Mouse (Mus musculus): ENCODE measurements around the gene Pcgf6. TPM values are rescaled to one million over a fixed set of nuclear protein-coding genes. Genes with fewer than 3 reads are reported as not detected.

Gene Pcgf6
- polyA plus RNA-seq, 1 experiment from 2014 or later = 31.0 TPM

DNA sequence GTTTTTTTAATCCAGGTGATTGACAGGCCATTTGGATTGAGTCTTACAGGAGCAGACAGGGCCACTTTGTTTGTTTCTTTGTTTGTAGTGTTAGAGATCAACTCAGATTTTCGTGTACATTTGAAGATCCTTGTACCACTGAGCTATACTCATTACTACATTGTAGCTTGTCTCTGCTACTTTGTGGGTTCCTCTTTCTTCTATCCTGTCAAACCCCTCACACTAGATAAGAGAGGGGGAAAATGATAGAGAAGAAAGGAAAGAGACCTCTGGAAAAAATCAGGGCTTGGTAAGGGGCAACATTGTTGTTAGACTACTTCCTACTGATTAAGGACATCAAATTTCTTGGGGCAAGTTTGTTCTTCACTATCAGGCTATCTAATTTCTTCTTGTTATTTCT, 7.0 kb upstream of the Pcgf6 start:
- Histone ChIP-seq H3K27ac (ENCODE audit: low read depth, low read length) (no peak overlapping the region), H3K4me3 (ENCODE audit: low read depth, low read length) (no peak overlapping the region), H3K9me3 (ENCODE audit: control insufficient read depth, low read length) (no peaks in the 10 kb centered on the region), H3K4me2 (ENCODE audit: low read depth) (no peak overlapping the region), H3K9ac (ENCODE audit: low read length) (no peak overlapping the region), H3K36me3 (ENCODE audit: control insufficient read depth, insufficient read depth, low read length) (no peaks in the 10 kb centered on the region), H3K4me1 (ENCODE audit: control insufficient read depth, insufficient read depth, low read length) (no peaks in the 10 kb centered on the region), H3K27me3 (ENCODE audit: control insufficient read depth, insufficient read depth, low read length) (no peaks in the 10 kb centered on the region)
- DNase-seq (ENCODE audit: low spot score) (no peak), ATAC-seq (ENCODE audit: insufficient read depth, low FRiP score, low TSS enrichment) (no peak)
- WGBS = 68% methylated on average over 1 of the region's 1 CpGs

DNA sequence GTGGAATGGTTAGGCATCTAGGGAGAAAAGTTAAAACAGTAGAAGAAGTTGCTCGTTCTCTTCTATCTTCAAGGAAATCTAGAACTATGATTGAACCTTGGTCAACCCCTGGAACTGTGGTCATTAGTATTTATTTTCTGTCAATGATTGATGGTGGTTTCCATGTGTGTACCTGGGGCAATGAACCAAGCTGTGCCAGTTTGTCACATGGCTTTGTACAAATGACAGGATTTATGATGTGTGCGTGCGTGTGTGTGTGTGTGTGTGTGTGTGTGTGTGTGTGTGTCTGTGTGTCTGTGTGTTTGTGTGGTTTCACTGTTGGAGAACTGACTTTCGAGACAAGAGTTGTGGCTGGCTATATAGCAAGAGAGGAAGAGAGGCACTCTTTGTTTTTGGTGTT, 2.8 kb upstream of the Pcgf6 start:
- Histone ChIP-seq H3K9ac (ENCODE audit: low read length) (no peak overlapping the region), H3K9me3 (ENCODE audit: control insufficient read depth, low read length) (no peaks in the 10 kb centered on the region), H3K4me1 (ENCODE audit: control insufficient read depth, insufficient read depth, low read length) (peaks cover 10% of the 10 kb centered on the region), H3K27ac (ENCODE audit: low read depth, low read length) (no peak overlapping the region), H3K4me3 (ENCODE audit: low read depth, low read length) (no peak overlapping the region), H3K36me3 (ENCODE audit: control insufficient read depth, insufficient read depth, low read length) (no peaks in the 10 kb centered on the region), H3K4me2 (ENCODE audit: low read depth) (no peak overlapping the region), H3K27me3 (ENCODE audit: control insufficient read depth, insufficient read depth, low read length) (no peaks in the 10 kb centered on the region)
- 77% methylated on average over 4 of the region's 4 CpGs for WGBS
- no peak for DNase-seq (ENCODE audit: low spot score)
- no peak for ATAC-seq (ENCODE audit: insufficient read depth, low FRiP score, low TSS enrichment)

DNA sequence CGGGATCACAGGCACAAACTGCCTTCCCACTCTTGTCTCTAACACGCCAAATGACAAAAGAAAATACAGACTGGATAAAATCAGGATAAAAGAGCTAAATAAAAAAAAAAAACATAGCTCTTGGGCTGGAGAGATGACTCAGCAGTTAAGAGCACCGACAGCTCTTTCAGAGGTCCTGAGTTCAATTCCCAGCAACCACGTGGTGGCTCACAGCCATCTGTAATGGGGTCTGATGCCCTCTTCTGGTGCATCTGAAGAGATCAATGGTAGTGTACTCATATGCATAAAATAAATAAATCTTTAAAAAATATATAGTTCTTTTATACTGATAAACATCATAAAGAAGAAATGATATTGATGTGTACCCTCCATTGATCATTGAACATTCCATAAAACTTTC, 2.2 kb upstream of the Pcgf6 start:
- Histone ChIP-seq H3K9ac (ENCODE audit: low read length) (no peak overlapping the region), H3K9me3 (ENCODE audit: control insufficient read depth, low read length) (no peaks in the 10 kb centered on the region), H3K4me2 (ENCODE audit: low read depth) (no peak overlapping the region), H3K27ac (ENCODE audit: low read depth, low read length) (no peak overlapping the region), H3K27me3 (ENCODE audit: control insufficient read depth, insufficient read depth, low read length) (no peaks in the 10 kb centered on the region), H3K4me3 (ENCODE audit: low read depth, low read length) (no peak overlapping the region), H3K36me3 (ENCODE audit: control insufficient read depth, insufficient read depth, low read length) (no peaks in the 10 kb centered on the region), H3K4me1 (ENCODE audit: control insufficient read depth, insufficient read depth, low read length) (peaks cover 10% of the 10 kb centered on the region)
- WGBS = 93% methylated on average over 4 of the region's 4 CpGs
- ATAC-seq (ENCODE audit: insufficient read depth, low FRiP score, low TSS enrichment) = no peak
- no peak for DNase-seq (ENCODE audit: low spot score)

DNA sequence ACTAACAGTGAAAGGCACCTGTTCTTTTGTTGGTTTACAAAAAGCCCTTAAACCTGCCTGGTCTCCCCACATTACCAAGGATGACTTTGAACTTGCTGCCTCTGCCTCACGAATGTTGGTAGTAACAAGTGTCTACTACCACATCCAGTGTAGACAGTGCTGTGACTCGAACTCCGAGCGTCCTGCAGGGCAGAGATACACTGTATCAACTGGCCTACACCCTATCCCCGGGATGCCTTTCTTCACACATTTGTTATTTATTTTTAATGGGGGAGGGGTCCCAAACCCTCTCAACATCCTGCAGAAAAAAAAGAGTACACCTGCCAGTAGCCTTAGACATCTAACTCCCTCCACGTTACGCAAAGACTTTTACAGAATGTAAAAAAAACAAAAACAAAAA, 866 bp downstream of the Pcgf6 start:
- H3K9me3 ChIP-seq (ENCODE audit: control insufficient read depth, low read length) = no peaks in the 10 kb centered on the region
- H3K4me2 ChIP-seq (ENCODE audit: low read depth) = peak overlapping the region; percentile 71
- ATAC-seq (ENCODE audit: insufficient read depth, low FRiP score, low TSS enrichment) (no peak), DNase-seq (ENCODE audit: low spot score) (no peak)
- no peaks in the 10 kb centered on the region for H3K27me3 ChIP-seq (ENCODE audit: control insufficient read depth, insufficient read depth, low read length)
- 0 out of 2 replicates have a peak overlapping the region, but pooled peaks have one; percentile 94 for H3K27ac ChIP-seq (ENCODE audit: low read depth, low read length)
- 9% methylated on average over 7 of the region's 7 CpGs for WGBS
- H3K36me3 ChIP-seq (ENCODE audit: control insufficient read depth, insufficient read depth, low read length) = peaks cover 3% of the 10 kb centered on the region; the same call in 1 of the 2 replicates
- peak overlapping the region; percentile 93 for H3K9ac ChIP-seq (ENCODE audit: low read length)
- peak overlapping the region; percentile 84 for H3K4me3 ChIP-seq (ENCODE audit: low read depth, low read length)
- H3K4me1 ChIP-seq (ENCODE audit: control insufficient read depth, insufficient read depth, low read length) = peaks cover 10% of the 10 kb centered on the region

DNA sequence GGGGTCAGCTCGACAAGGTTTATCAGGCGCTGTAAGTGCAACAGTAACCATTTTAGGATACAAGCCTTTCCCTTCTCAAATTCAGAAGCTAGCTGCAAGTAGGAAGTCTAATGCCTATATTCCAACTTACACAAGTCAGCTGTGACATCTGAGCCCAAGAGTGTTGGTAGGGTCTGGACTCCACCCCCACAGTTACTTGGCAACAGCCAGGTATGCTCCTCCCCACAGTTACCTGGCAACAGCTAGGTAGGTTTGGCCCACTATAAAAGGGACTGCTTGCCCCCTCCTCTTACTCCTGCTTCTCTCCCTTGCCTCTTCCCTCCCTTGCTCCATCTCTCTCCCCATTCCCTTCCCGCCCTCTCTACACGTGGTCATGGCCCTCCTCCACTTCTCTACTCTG, 1.6 kb downstream of the Pcgf6 start:
- Histone ChIP-seq H3K9ac (ENCODE audit: low read length) (no peak overlapping the region), H3K4me3 (ENCODE audit: low read depth, low read length) (0 out of 2 replicates have a peak overlapping the region, but pooled peaks have one; percentile 84), H3K4me2 (ENCODE audit: low read depth) (peak overlapping the region; percentile 71; the same call in 1 of the 2 replicates), H3K9me3 (ENCODE audit: control insufficient read depth, low read length) (no peaks in the 10 kb centered on the region), H3K27me3 (ENCODE audit: control insufficient read depth, insufficient read depth, low read length) (no peaks in the 10 kb centered on the region), H3K27ac (ENCODE audit: low read depth, low read length) (no peak overlapping the region), H3K36me3 (ENCODE audit: control insufficient read depth, insufficient read depth, low read length) (peaks cover 3% of the 10 kb centered on the region; the same call in 1 of the 2 replicates), H3K4me1 (ENCODE audit: control insufficient read depth, insufficient read depth, low read length) (peaks cover 10% of the 10 kb centered on the region)
- ATAC-seq (ENCODE audit: insufficient read depth, low FRiP score, low TSS enrichment) (no peak), DNase-seq (ENCODE audit: low spot score) (no peak)
- WGBS = 67% methylated on average over 4 of the region's 4 CpGs

DNA sequence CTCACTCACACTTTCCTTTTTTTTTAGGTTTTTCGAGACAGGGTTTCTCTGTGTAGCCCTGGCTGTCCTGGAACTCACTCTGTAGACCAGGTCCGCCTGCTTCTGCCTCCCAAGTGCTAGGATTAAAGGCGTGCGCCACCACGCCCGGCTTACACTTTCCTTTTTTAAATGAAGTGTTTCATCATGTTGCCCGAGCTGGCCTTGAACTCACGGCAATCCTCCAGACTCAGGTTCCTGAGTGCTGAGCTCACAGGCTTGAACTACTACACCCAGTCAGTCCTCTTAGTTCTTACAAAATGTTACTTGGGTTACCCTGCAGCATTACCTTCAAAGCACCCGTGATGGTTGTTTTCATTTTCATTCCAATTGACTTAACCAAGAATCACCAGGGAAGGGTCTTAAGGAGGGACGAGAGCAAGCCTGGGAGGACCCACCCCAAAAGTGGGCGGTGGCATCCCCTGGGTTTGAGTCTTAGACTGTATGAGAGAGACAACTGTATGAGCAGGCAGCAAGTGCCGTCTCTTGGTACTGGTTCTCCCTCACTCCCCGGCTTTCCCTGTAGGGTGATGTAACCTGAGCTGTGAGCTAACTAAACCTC, 3.4 kb downstream of the Pcgf6 start:
- H3K9ac ChIP-seq (ENCODE audit: low read length) = no peak overlapping the region
- no peak overlapping the region for H3K27ac ChIP-seq (ENCODE audit: low read depth, low read length)
- no peaks in the 10 kb centered on the region for H3K27me3 ChIP-seq (ENCODE audit: control insufficient read depth, insufficient read depth, low read length)
- no peak overlapping the region for H3K4me3 ChIP-seq (ENCODE audit: low read depth, low read length)
- H3K4me2 ChIP-seq (ENCODE audit: low read depth) = no peak overlapping the region
- no peaks in the 10 kb centered on the region for H3K9me3 ChIP-seq (ENCODE audit: control insufficient read depth, low read length)
- peaks cover 3% of the 10 kb centered on the region; the same call in 1 of the 2 replicates for H3K36me3 ChIP-seq (ENCODE audit: control insufficient read depth, insufficient read depth, low read length)
- peaks cover 10% of the 10 kb centered on the region for H3K4me1 ChIP-seq (ENCODE audit: control insufficient read depth, insufficient read depth, low read length)
- WGBS = 87% methylated on average over 13 of the region's 13 CpGs
- no peak for ATAC-seq (ENCODE audit: insufficient read depth, low FRiP score, low TSS enrichment)
- DNase-seq (ENCODE audit: low spot score) = no peak

DNA sequence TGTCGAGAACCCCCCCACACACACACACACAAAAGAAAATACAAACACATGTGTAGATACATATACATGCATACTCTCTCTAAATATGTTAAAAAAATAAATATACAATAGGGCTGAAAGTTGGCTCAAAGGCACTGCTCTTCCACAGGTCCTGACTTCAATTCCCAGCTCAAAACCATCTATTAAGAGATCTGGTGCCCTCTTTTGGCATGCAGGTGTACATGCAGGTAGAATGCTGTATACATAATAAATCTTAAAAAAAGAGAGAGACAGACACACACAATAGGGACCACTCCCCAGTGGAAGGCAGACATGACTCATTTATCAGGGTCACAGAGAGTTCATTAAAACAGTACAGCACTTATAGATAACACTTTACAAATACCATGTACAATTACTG, 4.4 kb downstream of the Pcgf6 start:
- Histone ChIP-seq H3K36me3 (ENCODE audit: control insufficient read depth, insufficient read depth, low read length) (peaks cover 3% of the 10 kb centered on the region; the same call in 1 of the 2 replicates), H3K27ac (ENCODE audit: low read depth, low read length) (no peak overlapping the region), H3K4me3 (ENCODE audit: low read depth, low read length) (no peak overlapping the region), H3K4me2 (ENCODE audit: low read depth) (no peak overlapping the region), H3K9me3 (ENCODE audit: control insufficient read depth, low read length) (no peaks in the 10 kb centered on the region), H3K9ac (ENCODE audit: low read length) (no peak overlapping the region), H3K4me1 (ENCODE audit: control insufficient read depth, insufficient read depth, low read length) (peaks cover 10% of the 10 kb centered on the region), H3K27me3 (ENCODE audit: control insufficient read depth, insufficient read depth, low read length) (no peaks in the 10 kb centered on the region)
- no peak for ATAC-seq (ENCODE audit: insufficient read depth, low FRiP score, low TSS enrichment)
- WGBS = 94% methylated on average over 1 of the region's 1 CpGs
- DNase-seq (ENCODE audit: low spot score) = no peak

DNA sequence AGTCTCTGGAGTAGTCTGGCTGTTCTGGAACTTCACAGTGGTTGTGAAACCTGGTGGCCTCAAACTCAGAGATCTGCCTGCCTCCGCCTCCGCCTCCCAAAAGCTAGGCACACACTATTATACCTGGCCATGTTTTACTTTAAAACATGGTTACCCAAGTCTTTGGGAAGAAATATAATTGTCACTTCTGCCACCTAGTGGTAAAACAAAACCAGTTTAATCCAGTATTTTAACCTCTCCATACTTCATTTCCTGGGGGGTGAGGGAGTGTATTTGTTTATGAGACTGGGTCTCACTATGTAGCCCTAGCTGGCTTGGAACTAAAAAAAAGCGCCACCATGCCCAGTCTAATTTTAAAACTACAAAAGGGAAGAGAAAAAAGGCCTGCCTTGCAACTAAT, 7.1 kb downstream of the Pcgf6 start:
- Histone ChIP-seq H3K36me3 (ENCODE audit: control insufficient read depth, insufficient read depth, low read length) (peaks cover 3% of the 10 kb centered on the region; the same call in 1 of the 2 replicates), H3K4me3 (ENCODE audit: low read depth, low read length) (no peak overlapping the region), H3K4me1 (ENCODE audit: control insufficient read depth, insufficient read depth, low read length) (no peaks in the 10 kb centered on the region), H3K27ac (ENCODE audit: low read depth, low read length) (no peak overlapping the region), H3K9ac (ENCODE audit: low read length) (no peak overlapping the region), H3K27me3 (ENCODE audit: control insufficient read depth, insufficient read depth, low read length) (no peaks in the 10 kb centered on the region), H3K9me3 (ENCODE audit: control insufficient read depth, low read length) (no peaks in the 10 kb centered on the region), H3K4me2 (ENCODE audit: low read depth) (no peak overlapping the region)
- no peak for ATAC-seq (ENCODE audit: insufficient read depth, low FRiP score, low TSS enrichment)
- 93% methylated on average over 3 of the region's 3 CpGs for WGBS
- no peak for DNase-seq (ENCODE audit: low spot score)

DNA sequence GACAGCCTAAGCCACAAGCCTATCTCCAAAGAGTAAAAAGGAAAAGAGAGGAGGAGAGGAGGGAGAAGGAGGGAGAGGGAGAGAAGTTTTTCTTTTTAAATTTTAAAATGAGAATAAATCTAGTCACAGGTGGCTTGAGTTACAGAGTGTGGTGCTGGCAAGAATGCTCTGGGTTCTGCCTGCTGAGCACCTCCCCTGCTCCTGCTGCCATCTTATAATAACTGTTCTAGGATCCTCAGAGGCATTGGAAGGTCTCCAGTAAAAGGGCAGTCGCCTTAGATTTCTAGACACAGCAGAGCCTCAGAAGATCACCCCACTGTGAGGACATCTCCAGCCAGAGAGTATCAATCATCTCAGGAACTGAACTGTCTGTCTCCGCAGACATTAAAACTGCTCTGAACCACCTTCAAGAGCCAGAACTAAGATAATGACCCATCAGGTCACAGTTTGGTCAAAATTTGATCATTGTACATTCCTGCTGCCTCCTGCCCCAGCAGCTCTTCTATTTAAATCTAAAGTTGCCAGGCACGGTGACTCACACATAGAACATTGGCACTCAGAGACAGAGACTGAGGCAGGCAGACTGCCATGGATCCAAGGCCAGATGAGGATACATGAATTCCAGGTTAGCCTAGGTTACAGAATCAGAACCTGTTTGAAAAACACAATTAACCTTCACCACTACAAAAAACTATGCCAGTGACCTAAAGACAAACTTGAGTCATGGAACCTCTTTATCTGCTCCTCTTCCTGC, 9.8 kb downstream of the Pcgf6 start:
- ATAC-seq (ENCODE audit: insufficient read depth, low FRiP score, low TSS enrichment) = no peak
- Histone ChIP-seq H3K9me3 (ENCODE audit: control insufficient read depth, low read length) (no peaks in the 10 kb centered on the region), H3K4me1 (ENCODE audit: control insufficient read depth, insufficient read depth, low read length) (no peaks in the 10 kb centered on the region), H3K27ac (ENCODE audit: low read depth, low read length) (no peak overlapping the region), H3K4me3 (ENCODE audit: low read depth, low read length) (no peak overlapping the region), H3K36me3 (ENCODE audit: control insufficient read depth, insufficient read depth, low read length) (no peaks in the 10 kb centered on the region), H3K27me3 (ENCODE audit: control insufficient read depth, insufficient read depth, low read length) (no peaks in the 10 kb centered on the region), H3K9ac (ENCODE audit: low read length) (no peak overlapping the region), H3K4me2 (ENCODE audit: low read depth) (no peak overlapping the region)
- WGBS = 93% methylated on average over 3 of the region's 3 CpGs
- no peak for DNase-seq (ENCODE audit: low spot score)
